Mouse (Mus musculus) Muller cell, postnatal 12 days (primary cell): ENCODE results near the gene Ap4e1.
"Not testable (repeated sequence)": the region's sequence is repeated elsewhere in the genome, so short reads cannot be mapped to it uniquely, and the experiment has no call there.

Experiments used
- DNase-seq: peaks from one replicate; pipeline ENCODE4 v3.0.0-alpha.2; 2015; ENCODE audit errors: inconsistent ontology term

Gene Ap4e1

GRCm38 (mm10) chr2:127077611-127078010, 69.1 kb downstream of the Ap4e1 start:
- no peak for DNase-seq

GRCm38 (mm10) chr2:127079066-127079465, 70.5 kb downstream of the Ap4e1 start:
- DNase-seq, result not testable (repeated sequence)

- no peak for DNase-seq
These were observed 71.5 kb downstream of the Ap4e1 start for GRCm38 (mm10) chr2:127079881-127080590.

- no peak for DNase-seq
These were observed 72.2 kb downstream of the Ap4e1 start for GRCm38 (mm10) chr2:127080591-127081218.

GRCm38 (mm10) chr2:127086235-127086634, 77.7 kb downstream of the Ap4e1 start:
- DNase-seq, result no peak

- not testable (repeated sequence) for DNase-seq
These were observed 81.6 kb downstream of the Ap4e1 start for GRCm38 (mm10) chr2:127090151-127090550.

- no peak for DNase-seq
These were observed 83.5 kb downstream of the Ap4e1 start for GRCm38 (mm10) chr2:127092000-127092399.

GRCm38 (mm10) chr2:127108986-127109385, 100.5 kb downstream of the Ap4e1 start:
- no peak for DNase-seq
